10 mouse cellular contexts compared by ENCODE assay signal in the genomic region with DNA sequence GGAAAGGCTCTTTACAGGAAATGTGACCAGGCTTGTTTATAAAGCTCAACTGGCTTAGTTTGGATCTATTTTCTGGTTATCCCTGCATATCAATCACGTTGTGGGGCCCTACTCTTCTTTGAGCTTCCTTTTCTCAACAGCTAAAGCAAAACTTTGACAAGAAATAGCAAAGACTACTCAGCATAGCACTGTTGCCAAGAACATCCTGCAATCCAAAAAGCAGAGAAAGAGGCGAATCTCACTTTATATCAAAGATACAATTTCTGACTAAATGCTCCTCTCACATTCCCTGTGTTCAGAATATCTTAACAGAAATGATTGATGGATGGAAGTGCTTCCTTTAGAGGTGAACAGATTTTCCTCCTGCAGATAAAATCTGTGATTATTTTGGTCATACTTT.
"Had no signal": no experiment of that assay in that cellular context is flagged by ENCODE, and none has a peak within 500 bp of the region (broad histone marks: within the 10 kb centered on the region; RNA-seq: fewer than 3 reads in every experiment).

No protein-coding gene starts in this region.

- DNase-seq: lung, adult 18-20 months; lung, postnatal 10 days; lung, postnatal 4 days; midbrain, embryonic 14.5 days; retina, postnatal 1 day; right cerebral cortex, adult 18-20 months; right cerebral cortex, postnatal 25 days; thymus, adult 2 months; thymus, postnatal 25 days; thymus, postnatal 4 days had no signal
